Mouse (Mus musculus) gastrocnemius, postnatal 14 days (tissue): ENCODE measurements around the gene Unk. TPM values are rescaled to one million over a fixed set of nuclear protein-coding genes. Genes with fewer than 3 reads are reported as not detected.
"Not testable (repeated sequence)": the region's sequence is repeated elsewhere in the genome, so short reads cannot be mapped to it uniquely, and the experiment has no call there.

Experiments
- DNase-seq: peaks from one replicate; pipeline ENCODE4 v3.0.0; 2021; ENCODE audit warnings: mixed read lengths
- intact Hi-C: fragments of 180-260 bp; cut with DNase I; formaldehyde crosslinking; loops from one replicate; pipeline ENCODE4 v1.15.1; 2025; ENCODE audit warnings: low total_unique reads
- total RNA-seq, 2 experiments: library from RNA; stranded (reverse); gene quantifications; 2 replicates each; pipeline ENCODE4 v1.2.3; 2021

The Unk gene
- total RNA-seq, 2 experiments from 2014 or later: 7.3 to 7.7 TPM

- intact Hi-C loops: no loop called here
- DNase-seq: no peak
Measured at GRCm38 (mm10) chr11:116078676-116079320, 48.7 kb downstream of the Unk start.

- intact Hi-C loops: no loop called here
- no peak for DNase-seq
Measured at GRCm38 (mm10) chr11:116079511-116079910, 49.4 kb downstream of the Unk start.

- DNase-seq: no peak
- intact Hi-C loops: loop anchor here (5.0 kb wide), 1 partner anchor 44 kb away; no protein-coding TSS in a partner anchor
Measured at GRCm38 (mm10) chr11:116081081-116081480, 51.0 kb downstream of the Unk start.

DNA sequence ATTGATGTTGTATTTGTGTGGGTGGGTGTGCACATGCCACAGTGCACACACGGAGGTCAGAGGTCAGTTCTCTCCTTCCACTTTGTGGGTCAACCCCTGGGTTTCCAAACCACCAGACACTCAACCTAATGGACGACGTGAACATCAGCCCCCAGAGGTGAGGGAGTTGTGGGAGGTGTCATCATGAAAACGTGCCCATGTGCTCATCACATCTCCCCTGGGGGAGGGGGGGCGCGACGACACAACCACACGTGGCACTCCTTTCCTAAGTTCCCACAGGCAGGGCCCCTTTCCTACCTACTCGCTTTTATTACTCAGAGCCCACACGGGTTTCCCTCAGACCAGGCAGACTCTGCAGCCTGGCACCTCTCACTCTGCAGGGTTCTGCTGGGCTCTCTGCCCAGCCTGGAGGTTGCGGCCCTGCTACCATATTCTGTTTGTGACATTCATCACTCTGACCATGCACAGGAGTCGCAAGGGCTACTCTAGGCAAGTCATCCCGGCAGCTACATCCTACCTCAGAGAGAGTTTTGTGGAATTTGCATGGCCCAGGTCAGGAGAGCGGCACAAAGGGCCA is 53.1 kb downstream of the Unk start:
- intact Hi-C loops: loop anchor here (5.0 kb wide), 1 partner anchor 46 kb away; no protein-coding TSS in a partner anchor
- DNase-seq: no peak

DNA sequence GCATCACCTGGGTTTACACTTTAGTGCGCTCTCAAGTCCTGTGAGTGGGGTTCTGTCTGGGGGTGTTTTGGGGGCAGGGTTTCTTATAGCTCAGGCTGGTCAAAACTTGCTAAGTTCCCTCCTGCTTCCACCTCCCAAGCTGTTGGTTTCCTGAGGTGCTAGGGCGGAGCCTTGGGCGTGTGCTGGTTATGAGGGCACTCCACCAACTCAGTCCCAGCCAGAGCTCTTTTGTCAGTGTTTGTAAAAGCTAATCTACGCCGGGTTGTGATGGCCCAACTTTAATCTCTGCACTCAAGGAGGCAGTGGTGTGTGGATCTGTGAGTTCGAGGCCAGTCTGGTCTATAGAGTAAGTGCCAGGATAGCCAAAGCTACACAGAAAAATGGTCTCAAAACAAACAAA is 54.0 kb downstream of the Unk start:
- intact Hi-C loops: loop anchor here (5.0 kb wide), 1 partner anchor 47 kb away; no protein-coding TSS in a partner anchor
- no peak for DNase-seq

- intact Hi-C loops: no loop called here
- DNase-seq: peak; percentile 96
Measured at GRCm38 (mm10) chr11:116086258-116087193, 56.4 kb downstream of the Unk start, which contains the start of gene Wbp2. Gene Wbp2 (minus strand): TSS chr11:116086995.

GRCm38 (mm10) chr11:116087194-116088130 is 57.3 kb downstream of the Unk start:
- intact Hi-C loops: no loop called here
- DNase-seq: peak; percentile 91

DNA sequence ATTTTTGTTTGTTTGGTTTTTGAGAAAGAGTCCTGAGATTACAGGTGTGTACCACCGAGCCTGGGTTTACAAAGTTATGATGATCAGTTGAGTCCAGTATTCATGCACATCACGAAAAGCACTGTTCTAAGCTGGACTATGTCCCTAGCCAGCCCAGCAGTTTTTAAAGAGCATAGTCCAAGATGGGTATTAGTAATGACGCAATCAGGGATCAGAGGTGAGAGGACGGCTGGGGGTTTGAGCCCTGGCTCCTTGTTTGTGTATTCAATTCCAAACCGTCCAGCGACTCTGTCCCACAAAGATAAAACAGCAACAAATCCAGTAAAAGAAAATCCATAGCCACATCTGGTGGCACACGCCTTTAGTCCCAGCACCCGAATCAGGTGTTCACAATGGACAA is 58.1 kb downstream of the Unk start:
- intact Hi-C loops: no loop called here
- DNase-seq: no peak

DNA sequence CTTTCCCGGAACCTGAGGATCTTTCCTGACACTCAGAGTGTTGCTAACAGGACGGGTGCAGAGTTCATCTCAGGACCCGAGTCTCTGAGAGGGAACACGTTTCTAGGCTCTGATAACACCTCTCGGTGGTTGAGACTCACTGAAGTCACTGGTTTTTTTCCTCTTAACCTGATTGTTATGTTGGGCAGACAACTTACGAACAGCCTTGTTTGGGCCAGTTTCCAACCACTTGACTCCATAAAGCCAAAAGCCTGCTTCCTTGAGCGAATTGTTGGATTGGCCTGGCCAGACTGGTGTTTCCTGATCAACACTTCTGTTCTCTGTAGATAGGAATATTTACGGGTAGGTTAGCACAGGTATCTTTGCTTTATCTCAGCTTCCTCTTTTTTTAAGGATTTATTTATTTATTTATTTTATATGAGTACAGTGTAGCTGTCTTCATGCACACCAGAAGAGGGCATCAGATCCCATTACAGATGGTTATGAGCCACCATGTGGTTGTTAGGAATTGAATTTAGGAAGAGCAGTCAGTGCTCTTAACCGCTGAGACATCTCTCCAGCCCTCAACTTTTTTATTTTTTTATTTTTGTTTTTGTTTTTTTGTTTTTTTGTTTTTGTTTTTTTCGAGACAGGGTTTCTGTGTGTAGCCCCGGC is 58.7 kb downstream of the Unk start:
- DNase-seq: no peak
- intact Hi-C loops: no loop called here

- DNase-seq: no peak
- intact Hi-C loops: no loop called here
Measured at GRCm38 (mm10) chr11:116089545-116089944, 59.4 kb downstream of the Unk start.

GRCm38 (mm10) chr11:116091591-116091990 is 61.5 kb downstream of the Unk start:
- DNase-seq: no peak
- intact Hi-C loops: loop anchor here (2.0 kb wide), 1 partner anchor 37 kb away; no protein-coding TSS in a partner anchor

DNA sequence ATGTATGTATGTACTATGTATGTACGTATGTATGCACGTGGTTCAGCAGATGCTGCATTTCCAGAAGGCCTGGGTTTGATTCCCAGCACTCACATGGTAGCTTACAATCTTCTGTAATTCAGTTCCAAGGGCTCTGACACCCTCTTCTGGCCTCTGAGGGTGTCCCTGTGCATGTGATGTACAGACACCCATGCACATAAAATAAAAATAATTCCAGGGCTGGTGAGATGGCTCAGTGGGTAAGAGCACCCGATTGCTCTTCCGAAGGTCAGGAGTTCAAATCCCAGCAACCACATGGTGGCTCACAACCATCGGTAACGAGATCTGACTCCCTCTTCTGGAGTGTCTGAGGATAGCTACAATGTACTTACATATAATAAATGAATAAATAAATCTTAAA is 62.8 kb downstream of the Unk start:
- DNase-seq, intact Hi-C loops: not testable (repeated sequence)

- intact Hi-C loops: no loop called here
- no peak for DNase-seq
Measured at GRCm38 (mm10) chr11:116093771-116094565, 63.8 kb downstream of the Unk start.

- no peak for DNase-seq
- intact Hi-C loops: no loop called here
Measured at GRCm38 (mm10) chr11:116095573-116095972, 65.5 kb downstream of the Unk start.

- no peak for DNase-seq
- intact Hi-C loops: no loop called here
Measured at GRCm38 (mm10) chr11:116096213-116097108, 66.3 kb downstream of the Unk start.

- DNase-seq: peak; percentile 42
- intact Hi-C loops: no loop called here
Measured at GRCm38 (mm10) chr11:116098711-116099460, 68.8 kb downstream of the Unk start.
